Mouse (Mus musculus): ENCODE measurements around the gene Tmem41b. TPM values are rescaled to one million over a fixed set of nuclear protein-coding genes. Genes with fewer than 3 reads are reported as not detected.

The Tmem41b gene
- polyA plus RNA-seq, 1 experiment from 2014 or later = 79.5 TPM

DNA sequence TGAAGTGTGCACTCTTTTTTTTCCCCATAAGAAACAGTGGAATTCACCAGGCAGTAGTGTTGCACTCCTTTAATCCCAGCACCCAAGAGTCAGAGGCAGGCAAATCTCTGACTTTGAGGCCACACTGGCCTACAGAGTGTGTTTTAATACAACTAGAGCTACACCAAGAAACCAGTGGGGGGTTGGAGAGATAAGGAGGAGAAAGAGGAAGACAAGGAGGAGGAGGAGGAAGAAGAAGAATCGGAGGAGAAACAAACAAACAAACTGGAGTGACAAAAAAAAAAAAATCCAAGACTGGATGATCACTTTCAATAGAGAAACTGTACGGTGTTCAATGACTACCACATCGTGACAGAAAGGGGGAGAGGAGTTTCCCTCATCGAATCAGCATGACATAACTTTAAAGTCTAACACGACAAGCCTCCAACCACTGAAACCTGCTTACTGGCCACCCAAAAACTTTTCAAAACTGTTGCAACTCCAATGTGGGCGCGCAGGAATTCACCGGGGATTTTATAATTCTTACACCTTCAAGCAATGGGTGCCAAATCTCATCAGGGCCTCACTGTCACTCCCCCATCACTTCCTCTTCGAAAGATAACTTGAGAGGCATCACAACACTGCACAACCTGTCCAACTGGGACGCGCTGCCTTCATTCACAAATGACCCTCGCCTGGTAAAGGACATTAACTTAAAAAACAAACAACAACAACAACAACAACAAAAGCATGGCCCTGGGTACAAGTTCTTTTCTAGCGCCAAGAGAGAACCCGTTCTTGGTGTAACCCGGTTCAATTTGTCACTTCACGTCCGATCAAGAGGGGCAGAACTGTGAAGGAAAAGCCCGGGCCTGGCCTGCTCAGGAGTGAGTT, 27.6 kb downstream of the Tmem41b start:
- peak overlapping the region; percentile 87 for H3K4me2 ChIP-seq
- no peaks in the 10 kb centered on the region for H3K36me3 ChIP-seq
- peak overlapping the region; percentile 87 for H3K4me3 ChIP-seq (replicated peaks)
- 9% methylated on average over 18 of the region's 18 CpGs for WGBS
- H3K27me3 ChIP-seq = no peaks in the 10 kb centered on the region
- H3K9me3 ChIP-seq = no peaks in the 10 kb centered on the region
- H3K9ac ChIP-seq (replicated peaks) = peak overlapping the region; percentile 95
- peaks cover 42% of the 10 kb centered on the region for H3K4me1 ChIP-seq (replicated peaks)
- ATAC-seq (ENCODE audit: insufficient number of reproducible peaks, insufficient read depth, low FRiP score, low TSS enrichment, low read depth) = no peak
- H3K27ac ChIP-seq = peak overlapping the region; percentile 93

GRCm38 (mm10) chr7:109957996-109958789, 28.5 kb downstream of the Tmem41b start:
- Histone ChIP-seq H3K27me3 (no peaks in the 10 kb centered on the region), H3K4me2 (peak overlapping the region; percentile 87), H3K9ac (replicated peaks) (peak overlapping the region; percentile 95; the same call in 1 of the 2 replicates), H3K27ac (no peak overlapping the region), H3K9me3 (no peaks in the 10 kb centered on the region), H3K36me3 (no peaks in the 10 kb centered on the region), H3K4me1 (replicated peaks) (peaks cover 42% of the 10 kb centered on the region), H3K4me3 (replicated peaks) (peak overlapping the region; percentile 87)
- ATAC-seq (ENCODE audit: insufficient number of reproducible peaks, insufficient read depth, low FRiP score, low TSS enrichment, low read depth) = no peak
- 80% methylated on average over 8 of the region's 8 CpGs for WGBS

DNA sequence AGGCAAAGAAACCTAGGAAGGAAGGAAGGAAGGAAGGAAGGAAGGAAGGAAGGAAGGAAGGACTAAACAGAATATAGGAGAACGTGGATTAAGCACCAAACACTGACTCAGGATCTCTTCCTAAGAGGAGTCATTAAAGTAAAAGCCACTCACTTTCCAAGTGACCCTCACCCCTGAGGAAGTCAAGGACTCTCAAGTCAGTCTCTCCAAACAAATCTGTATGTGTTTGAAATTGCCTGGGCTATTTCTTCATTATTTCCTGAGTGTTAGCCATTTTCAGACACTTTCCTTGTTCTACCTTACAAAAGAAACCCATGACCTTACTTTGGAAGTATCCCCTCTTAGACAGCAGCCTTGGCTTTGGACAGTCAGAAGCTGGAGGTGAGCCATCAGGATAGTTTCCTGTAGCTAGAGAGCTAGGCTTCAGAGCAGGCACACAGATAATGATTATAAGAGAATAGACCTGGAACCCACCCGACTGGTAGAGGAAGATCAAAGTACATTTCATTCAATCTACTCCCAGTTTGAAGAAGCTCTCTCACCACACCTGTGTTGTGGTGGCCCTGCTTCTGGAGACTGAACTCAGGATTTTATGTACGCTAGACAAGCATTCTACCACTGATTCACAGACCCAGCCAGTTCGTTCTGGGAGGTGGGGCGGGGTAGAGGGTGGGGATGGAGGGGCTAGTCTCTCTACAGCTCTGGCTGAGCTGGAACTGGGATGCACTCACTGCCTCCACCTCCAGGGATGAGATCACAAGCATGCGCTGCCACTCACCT, 31.9 kb downstream of the Tmem41b start:
- Histone ChIP-seq H3K9ac (replicated peaks) (no peak overlapping the region), H3K4me2 (no peak overlapping the region), H3K27ac (no peak overlapping the region), H3K9me3 (no peaks in the 10 kb centered on the region), H3K4me1 (replicated peaks) (peaks cover 35% of the 10 kb centered on the region), H3K4me3 (replicated peaks) (no peak overlapping the region), H3K27me3 (no peaks in the 10 kb centered on the region), H3K36me3 (no peaks in the 10 kb centered on the region)
- ATAC-seq (ENCODE audit: insufficient number of reproducible peaks, insufficient read depth, low FRiP score, low TSS enrichment, low read depth) = no peak
- 63% methylated on average over 6 of the region's 6 CpGs for WGBS

DNA sequence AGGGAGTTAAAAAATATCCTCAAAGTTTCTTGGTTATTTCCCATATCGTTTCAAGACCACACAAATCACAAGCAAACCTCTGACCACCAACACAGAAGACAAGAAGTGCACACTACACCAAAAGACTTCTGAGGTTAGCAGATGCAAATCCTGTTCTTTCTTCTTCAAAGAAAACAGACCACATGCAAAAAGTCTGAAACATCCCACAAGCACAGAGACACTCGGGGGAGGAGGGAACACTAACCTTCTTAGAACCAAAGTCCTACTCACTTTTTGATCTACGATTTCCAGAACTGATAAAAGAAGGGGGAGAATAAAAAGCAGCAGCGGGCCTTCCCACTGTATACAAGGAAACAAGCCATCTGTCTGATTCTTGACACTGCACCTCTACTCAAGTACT, 35.4 kb downstream of the Tmem41b start:
- Histone ChIP-seq H3K36me3 (no peaks in the 10 kb centered on the region), H3K4me3 (replicated peaks) (no peak overlapping the region), H3K4me2 (no peak overlapping the region), H3K9ac (replicated peaks) (no peak overlapping the region), H3K9me3 (no peaks in the 10 kb centered on the region), H3K27me3 (no peaks in the 10 kb centered on the region), H3K4me1 (replicated peaks) (peaks cover 13% of the 10 kb centered on the region; the same call in 1 of the 2 replicates), H3K27ac (no peak overlapping the region)
- WGBS = 82% methylated on average over 4 of the region's 4 CpGs
- no peak for ATAC-seq (ENCODE audit: insufficient number of reproducible peaks, insufficient read depth, low FRiP score, low TSS enrichment, low read depth)

GRCm38 (mm10) chr7:109944421-109945034, 42.2 kb downstream of the Tmem41b start:
- ATAC-seq (ENCODE audit: insufficient number of reproducible peaks, insufficient read depth, low FRiP score, low TSS enrichment, low read depth) = no peak
- Histone ChIP-seq H3K4me1 (replicated peaks) (no peaks in the 10 kb centered on the region), H3K4me3 (replicated peaks) (no peak overlapping the region), H3K9ac (replicated peaks) (no peak overlapping the region), H3K27ac (no peak overlapping the region), H3K4me2 (no peak overlapping the region), H3K36me3 (no peaks in the 10 kb centered on the region), H3K9me3 (no peaks in the 10 kb centered on the region), H3K27me3 (no peaks in the 10 kb centered on the region)
- WGBS = 81% methylated on average over 6 of the region's 6 CpGs

DNA sequence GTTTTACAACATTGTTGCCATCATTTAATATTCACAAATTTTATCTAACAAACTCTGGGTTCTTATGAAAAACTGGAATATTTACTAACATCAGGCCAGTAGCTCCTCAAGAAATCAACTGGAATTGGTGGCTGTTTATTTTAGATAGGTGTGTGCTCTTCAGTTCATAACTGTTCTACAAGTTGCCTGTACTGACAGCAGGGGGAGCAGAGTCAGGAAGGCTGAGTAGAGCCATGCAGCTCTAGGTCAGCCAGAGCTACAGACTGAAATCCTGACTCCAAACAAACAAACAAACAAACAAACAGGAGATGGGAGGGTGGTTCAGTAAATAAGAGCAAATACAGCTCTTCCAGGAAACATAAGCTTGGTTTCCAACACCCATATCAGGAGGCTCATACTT, 57.1 kb downstream of the Tmem41b start:
- no peak for ATAC-seq (ENCODE audit: insufficient number of reproducible peaks, insufficient read depth, low FRiP score, low TSS enrichment, low read depth)
- peaks cover 12% of the 10 kb centered on the region; the same call in 1 of the 2 replicates for H3K4me1 ChIP-seq (replicated peaks)
- no peak overlapping the region for H3K9ac ChIP-seq (replicated peaks)
- peaks cover 79% of the 10 kb centered on the region for H3K36me3 ChIP-seq
- no peaks in the 10 kb centered on the region for H3K9me3 ChIP-seq
- H3K4me3 ChIP-seq (replicated peaks) = no peak overlapping the region
- no peaks in the 10 kb centered on the region for H3K27me3 ChIP-seq
- no peak overlapping the region for H3K27ac ChIP-seq
- H3K4me2 ChIP-seq = no peak overlapping the region

- 88% methylated on average over 6 of the region's 6 CpGs for WGBS
- Histone ChIP-seq H3K4me2 (no peak overlapping the region), H3K9ac (replicated peaks) (no peak overlapping the region), H3K27ac (no peak overlapping the region), H3K4me1 (replicated peaks) (peaks cover 15% of the 10 kb centered on the region; the same call in 1 of the 2 replicates), H3K4me3 (replicated peaks) (no peak overlapping the region), H3K9me3 (no peaks in the 10 kb centered on the region), H3K27me3 (no peaks in the 10 kb centered on the region), H3K36me3 (peaks cover 78% of the 10 kb centered on the region)
- ATAC-seq (ENCODE audit: insufficient number of reproducible peaks, insufficient read depth, low FRiP score, low TSS enrichment, low read depth) = no peak
Measured at GRCm38 (mm10) chr7:109928365-109928764, 58.4 kb downstream of the Tmem41b start.

DNA sequence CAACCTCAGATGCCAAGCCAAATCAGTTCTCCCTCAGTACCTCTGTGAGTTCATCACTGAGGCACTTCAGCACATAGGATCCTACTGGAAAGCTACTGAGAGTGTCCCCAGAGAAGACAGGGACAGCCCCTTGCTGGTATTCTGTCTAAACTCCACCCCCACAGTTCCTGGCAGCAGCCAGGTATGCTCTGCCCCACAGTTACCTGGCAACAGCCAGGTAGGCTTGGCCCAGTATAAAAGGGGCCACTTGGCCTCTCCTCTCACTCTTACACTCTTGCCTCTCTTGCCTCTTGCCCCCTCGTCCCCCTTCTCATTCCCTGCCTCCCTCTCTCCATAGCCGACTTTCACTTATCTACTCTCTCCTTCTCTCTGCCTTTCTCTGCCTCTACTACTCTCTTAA, 61.8 kb downstream of the Tmem41b start:
- ATAC-seq (ENCODE audit: insufficient number of reproducible peaks, insufficient read depth, low FRiP score, low TSS enrichment, low read depth) = no peak
- peaks cover 82% of the 10 kb centered on the region for H3K36me3 ChIP-seq

GRCm38 (mm10) chr7:109922889-109923288, 63.8 kb downstream of the Tmem41b start:
- Histone ChIP-seq H3K4me3 (replicated peaks) (no peak overlapping the region), H3K9ac (replicated peaks) (no peak overlapping the region), H3K36me3 (peaks cover 82% of the 10 kb centered on the region), H3K4me2 (no peak overlapping the region), H3K27me3 (no peaks in the 10 kb centered on the region), H3K9me3 (no peaks in the 10 kb centered on the region), H3K4me1 (replicated peaks) (peaks cover 15% of the 10 kb centered on the region; the same call in 1 of the 2 replicates), H3K27ac (no peak overlapping the region)
- ATAC-seq (ENCODE audit: insufficient number of reproducible peaks, insufficient read depth, low FRiP score, low TSS enrichment, low read depth) = no peak
- 94% methylated on average over 4 of the region's 4 CpGs for WGBS

More for the DNA sequence above, 61.8 kb downstream of the Tmem41b start:
- H3K4me3 ChIP-seq (replicated peaks) = no peak overlapping the region
- peaks cover 15% of the 10 kb centered on the region; the same call in 1 of the 2 replicates for H3K4me1 ChIP-seq (replicated peaks)
- no peak overlapping the region for H3K4me2 ChIP-seq
- H3K9me3 ChIP-seq = no peaks in the 10 kb centered on the region
- H3K27ac ChIP-seq = no peak overlapping the region
- H3K27me3 ChIP-seq = no peaks in the 10 kb centered on the region
- WGBS = 77% methylated on average over 2 of the region's 2 CpGs
- no peak overlapping the region for H3K9ac ChIP-seq (replicated peaks)
